Mouse (Mus musculus): ENCODE data around the gene Gm19410.

- TF ChIP-seq CTCF (IDR thresholded peaks at IDR 0.05; ENCODE audit: borderline replicate concordance, control insufficient read depth, extremely low read depth, insufficient read depth, low read length, poor library complexity) (no peak), POLR2A (IDR thresholded peaks at IDR 0.05; ENCODE audit: control insufficient read depth, extremely low read depth, insufficient read depth, low read length, poor library complexity) (no peak)
Observed at GRCm38 (mm10) chr8:35765499-35766193, at the start of gene Gm19410.

All from thymus, adult 2 months (tissue).